In the genomic region with DNA sequence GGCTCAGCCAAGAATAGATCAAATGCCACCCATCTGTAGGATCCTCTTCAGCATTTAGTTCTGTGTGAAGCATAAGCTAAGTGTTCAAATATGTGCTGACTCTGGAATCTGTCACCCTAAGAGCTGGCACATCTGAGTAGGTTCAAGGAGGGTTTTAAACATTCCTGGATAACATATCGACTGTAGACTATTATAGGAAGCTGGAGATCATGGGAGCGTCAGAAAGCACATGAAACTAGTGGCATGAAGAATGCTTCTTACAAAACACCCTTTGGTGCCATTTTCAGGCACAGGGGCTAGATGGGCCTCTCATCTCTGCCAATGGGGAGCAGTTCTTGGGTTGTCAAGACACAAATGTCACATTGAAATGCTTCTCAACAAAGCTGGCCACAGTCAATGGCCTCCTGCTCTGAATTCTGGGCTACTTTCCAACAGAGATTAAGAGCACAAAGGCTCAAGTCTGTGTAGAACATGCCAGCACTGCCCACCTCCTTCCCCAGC, we compare ENCODE assay signal across 7 mouse cellular contexts. TPM values are rescaled to one million over a fixed set of nuclear protein-coding genes. Genes with fewer than 3 reads are reported as not detected.
DNase-seq lines count a peak whose midpoint lies in the region; ATAC-seq lines count a peak whose summit lies in the region.

No protein-coding gene starts in this region.

- no peaks in the 10 kb centered on the region for H3K36me3 ChIP-seq in neural tube, embryonic 11.5 days (ENCODE audit: control insufficient read depth, insufficient read depth, low read length)
- peaks cover 14% of the 10 kb centered on the region for H3K36me3 ChIP-seq in forebrain, embryonic 12.5 days (replicated peaks)
- peaks cover 12% of the 10 kb centered on the region for H3K36me3 ChIP-seq in intestine, embryonic 14.5 days (ENCODE audit: control insufficient read depth, insufficient read depth, low read length)
- H3K36me3 ChIP-seq in midbrain, embryonic 10.5 days = peaks cover 28% of the 10 kb centered on the region

- H3K27me3 ChIP-seq in neural tube, embryonic 11.5 days (ENCODE audit: control insufficient read depth, insufficient read depth, low read length) = no peaks in the 10 kb centered on the region
- no peaks in the 10 kb centered on the region for H3K27me3 ChIP-seq in forebrain, embryonic 12.5 days
- no peaks in the 10 kb centered on the region for H3K27me3 ChIP-seq in intestine, embryonic 14.5 days (replicated peaks; ENCODE audit: control insufficient read depth, insufficient read depth, low read length)
- H3K27me3 ChIP-seq in midbrain, embryonic 10.5 days (ENCODE audit: low read depth, poor library complexity, severe bottlenecking) = no peaks in the 10 kb centered on the region

- peak; percentile 35; the same call in 1 of the 2 replicates for ATAC-seq in neural tube, embryonic 11.5 days (ENCODE audit: insufficient read depth, low FRiP score, low TSS enrichment)
- ATAC-seq in forebrain, embryonic 12.5 days (ENCODE audit: low FRiP score) = peak; percentile 70
- no peak for ATAC-seq in intestine, embryonic 14.5 days (replicated peaks; ENCODE audit: low FRiP score, low TSS enrichment, low read depth)

- H3K4me1 ChIP-seq in neural tube, embryonic 11.5 days (ENCODE audit: control insufficient read depth, insufficient read depth, low read length) = peaks cover 14% of the 10 kb centered on the region; the same call in 1 of the 2 replicates
- peaks cover 60% of the 10 kb centered on the region for H3K4me1 ChIP-seq in forebrain, embryonic 12.5 days
- peaks cover 46% of the 10 kb centered on the region for H3K4me1 ChIP-seq in intestine, embryonic 14.5 days (replicated peaks; ENCODE audit: control insufficient read depth, insufficient read depth, low read length)
- peaks cover 49% of the 10 kb centered on the region for H3K4me1 ChIP-seq in midbrain, embryonic 10.5 days

- 83% methylated on average over 2 of the region's 2 CpGs for WGBS in neural tube, embryonic 11.5 days
- WGBS in forebrain, embryonic 12.5 days = 34% methylated on average over 2 of the region's 2 CpGs
- 23% methylated on average over 2 of the region's 2 CpGs for WGBS in intestine, embryonic 14.5 days
- 90% methylated on average over 2 of the region's 2 CpGs for WGBS in midbrain, embryonic 10.5 days

- 0 out of 2 replicates have a peak overlapping the region, but pooled peaks have one; percentile 1 for H3K27ac ChIP-seq in neural tube, embryonic 11.5 days (ENCODE audit: low read depth, low read length)
- peak overlapping the region; percentile 91 for H3K27ac ChIP-seq in forebrain, embryonic 12.5 days
- peak overlapping the region; percentile 80 for H3K27ac ChIP-seq in intestine, embryonic 14.5 days (ENCODE audit: low read depth)
- peak overlapping the region; percentile 61; the same call in 1 of the 2 replicates for H3K27ac ChIP-seq in midbrain, embryonic 10.5 days (replicated peaks)

- DNase-seq in neural tube, embryonic 11.5 days (ENCODE audit: low spot score) = no peak
- no peak for DNase-seq in neural tube, embryonic 10.5 days (ENCODE audit: extremely low spot score, low spot score)
- DNase-seq in intestine, embryonic 14.5 days (ENCODE audit: low spot score) = no peak
- DNase-seq in midbrain, embryonic 10.5 days (ENCODE audit: low spot score) = no peak
- no peak for DNase-seq in thymus, adult 18-20 months
- no peak for DNase-seq in urinary bladder, postnatal 14 days (ENCODE audit: low spot score)

- no peak overlapping the region for H3K9ac ChIP-seq in neural tube, embryonic 11.5 days (ENCODE audit: low read length)
- no peak overlapping the region for H3K9ac ChIP-seq in forebrain, embryonic 12.5 days
- no peak overlapping the region for H3K9ac ChIP-seq in intestine, embryonic 14.5 days (ENCODE audit: low read length)

- H3K4me2 ChIP-seq in neural tube, embryonic 11.5 days (ENCODE audit: low read depth) = no peak overlapping the region
- peak overlapping the region; percentile 39 for H3K4me2 ChIP-seq in forebrain, embryonic 12.5 days
- H3K4me2 ChIP-seq in intestine, embryonic 14.5 days (ENCODE audit: low read length) = no peak overlapping the region

- H3K4me3 ChIP-seq in neural tube, embryonic 11.5 days (ENCODE audit: low read depth, low read length) = no peak overlapping the region
- H3K4me3 ChIP-seq in forebrain, embryonic 12.5 days (replicated peaks) = no peak overlapping the region
- H3K4me3 ChIP-seq in intestine, embryonic 14.5 days (ENCODE audit: low read depth, low read length) = no peak overlapping the region
- no peak overlapping the region for H3K4me3 ChIP-seq in midbrain, embryonic 10.5 days

- H3K9me3 ChIP-seq in neural tube, embryonic 11.5 days (ENCODE audit: control insufficient read depth, low read length) = no peaks in the 10 kb centered on the region
- no peaks in the 10 kb centered on the region for H3K9me3 ChIP-seq in forebrain, embryonic 12.5 days
- no peaks in the 10 kb centered on the region for H3K9me3 ChIP-seq in intestine, embryonic 14.5 days (ENCODE audit: control insufficient read depth, low read length)
- no peaks in the 10 kb centered on the region for H3K9me3 ChIP-seq in midbrain, embryonic 10.5 days (replicated peaks)

RNA-seq across cellular contexts. Expression of a gene that starts 7.8 kb away (rescaled TPM):
- 128 and 142 TPM in 2 replicates for polyA plus RNA-seq in neural tube, embryonic 11.5 days (2014; fragmentation: Nextera tagmentation; extraction: Ambion mirVana)
- 139 and 140 TPM in 2 replicates for polyA plus RNA-seq in forebrain, embryonic 12.5 days (2016; fragmentation: Nextera tagmentation; extraction: Ambion mirVana)
- polyA plus RNA-seq in intestine, embryonic 14.5 days (2014; fragmentation: Nextera tagmentation; extraction: Ambion mirVana) = 157 and 159 TPM in 2 replicates
- polyA plus RNA-seq in midbrain, embryonic 10.5 days (2016; fragmentation: Nextera tagmentation; extraction: Ambion mirVana) = 145 and 150 TPM in 2 replicates

Comparison
In these comparisons a context has a peak if more than half of its experiments do, and no peak if none do; other contexts are left out.
1. H3K27ac ChIP-seq: peak in every context shown above with its lines; median percentile 91 in forebrain, embryonic 12.5 days; 80 in intestine, embryonic 14.5 days; 61 in midbrain, embryonic 10.5 days; 1 in neural tube, embryonic 11.5 days.